In the genomic region with DNA sequence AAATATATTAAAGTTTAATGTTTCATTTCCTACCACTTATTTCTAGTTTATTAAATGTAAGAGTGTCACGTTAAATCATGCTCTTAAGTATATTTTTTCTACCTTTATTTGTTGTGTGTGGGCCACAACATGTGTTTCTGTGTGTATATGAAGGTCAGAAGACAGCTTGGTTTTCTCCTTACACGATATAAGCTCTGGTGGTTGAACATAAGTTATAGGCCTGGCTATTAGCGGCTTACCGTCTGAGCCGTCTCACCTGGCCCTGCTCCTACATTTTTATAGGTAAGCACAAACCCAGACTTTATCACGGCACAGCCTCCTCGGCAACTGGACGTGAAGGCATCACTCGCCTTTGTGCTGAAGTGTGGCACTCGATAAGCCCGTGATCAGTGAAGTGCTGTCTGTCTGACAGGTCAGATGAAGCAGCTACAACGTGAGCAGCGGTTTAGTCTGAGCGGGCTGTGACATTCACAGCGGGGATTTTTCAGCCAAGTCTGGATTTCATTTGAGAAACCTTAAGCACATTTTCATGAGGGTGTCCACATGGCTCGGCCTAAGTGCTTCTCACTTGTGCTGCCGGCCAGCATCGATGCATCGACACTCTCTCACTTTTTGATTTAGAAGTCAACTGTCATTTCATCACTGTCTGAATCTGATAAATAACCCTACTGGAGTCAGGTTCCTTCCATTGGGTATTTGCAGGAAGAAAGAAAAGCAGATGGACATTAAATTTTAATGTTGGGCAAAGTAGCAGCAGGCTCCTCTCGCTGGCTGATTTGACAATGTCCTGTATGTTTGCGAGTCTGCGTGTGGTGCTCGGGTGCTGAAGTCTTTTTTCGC, we compare ENCODE assay signal across 12 mouse cellular contexts.
A peak's percentile ranks its signal among the peaks of the same experiment; 100 is the strongest.
DNase-seq lines count a peak whose midpoint lies in the region; ATAC-seq lines count a peak whose summit lies in the region.
"Had no signal": no experiment of that assay in that cellular context is flagged by ENCODE, and none has a peak within 500 bp of the region (broad histone marks: within the 10 kb centered on the region; RNA-seq: fewer than 3 reads in every experiment).

No protein-coding gene starts in this region.

- 57% methylated on average over 24 of the region's 24 CpGs for WGBS in heart, embryonic 15.5 days
- WGBS in forebrain, embryonic 16.5 days = 65% methylated on average over 24 of the region's 24 CpGs
- 81% methylated on average over 24 of the region's 24 CpGs for WGBS in neural tube, embryonic 12.5 days

- no peak overlapping the region for H3K4me3 ChIP-seq in heart, embryonic 15.5 days
- H3K4me3 ChIP-seq in forebrain, embryonic 16.5 days (replicated peaks; ENCODE audit: low read length) = no peak overlapping the region
- no peak overlapping the region for H3K4me3 ChIP-seq in neural tube, embryonic 12.5 days
- H3K4me3 ChIP-seq: intestine, embryonic 15.5 days had no signal

- peak overlapping the region; percentile 32 for H3K4me2 ChIP-seq in heart, embryonic 15.5 days
- H3K4me2 ChIP-seq in forebrain, embryonic 16.5 days (ENCODE audit: low read length) = peak overlapping the region; percentile 8
- no peak overlapping the region for H3K4me2 ChIP-seq in neural tube, embryonic 12.5 days (replicated peaks)
- H3K4me2 ChIP-seq: intestine, embryonic 15.5 days had no signal

- no peaks in the 10 kb centered on the region for H3K36me3 ChIP-seq in heart, embryonic 15.5 days
- H3K36me3 ChIP-seq in forebrain, embryonic 16.5 days (ENCODE audit: control insufficient read depth, insufficient read depth) = no peaks in the 10 kb centered on the region
- no peaks in the 10 kb centered on the region for H3K36me3 ChIP-seq in neural tube, embryonic 12.5 days
- H3K36me3 ChIP-seq: intestine, embryonic 15.5 days had no signal

- no peaks in the 10 kb centered on the region for H3K9me3 ChIP-seq in heart, embryonic 15.5 days (replicated peaks)
- H3K9me3 ChIP-seq in forebrain, embryonic 16.5 days (ENCODE audit: control insufficient read depth, low read length) = no peaks in the 10 kb centered on the region
- H3K9me3 ChIP-seq in neural tube, embryonic 12.5 days = no peaks in the 10 kb centered on the region
- H3K9me3 ChIP-seq: intestine, embryonic 15.5 days had no signal

- H3K27ac ChIP-seq in heart, embryonic 15.5 days = no peak overlapping the region
- peak overlapping the region; percentile 56 for H3K27ac ChIP-seq in forebrain, embryonic 16.5 days (ENCODE audit: low read length)
- no peak overlapping the region for H3K27ac ChIP-seq in neural tube, embryonic 12.5 days
- H3K27ac ChIP-seq: intestine, embryonic 15.5 days had no signal

- intact Hi-C loops in heart, postnatal 25 days (cut with DNase I) = no loop called here

- ATAC-seq in heart, embryonic 15.5 days (replicated peaks; ENCODE audit: insufficient number of reproducible peaks, insufficient read depth, low FRiP score, low read depth) = no peak
- ATAC-seq in forebrain, embryonic 16.5 days = peak; percentile 71
- ATAC-seq in neural tube, embryonic 12.5 days (ENCODE audit: low FRiP score, low read depth) = peak; percentile 44; the same call in 1 of the 2 replicates
- ATAC-seq: intestine, embryonic 15.5 days; lung, postnatal 0 days had no signal

- no peak overlapping the region for H3K9ac ChIP-seq in heart, embryonic 15.5 days
- H3K9ac ChIP-seq in forebrain, embryonic 16.5 days (replicated peaks; ENCODE audit: low read depth, low read length) = no peak overlapping the region
- no peak overlapping the region for H3K9ac ChIP-seq in neural tube, embryonic 12.5 days
- H3K9ac ChIP-seq: intestine, embryonic 15.5 days had no signal

- no peaks in the 10 kb centered on the region for H3K27me3 ChIP-seq in heart, embryonic 15.5 days
- H3K27me3 ChIP-seq in forebrain, embryonic 16.5 days (replicated peaks; ENCODE audit: control insufficient read depth, insufficient read depth, low read length) = no peaks in the 10 kb centered on the region
- H3K27me3 ChIP-seq in neural tube, embryonic 12.5 days (replicated peaks) = no peaks in the 10 kb centered on the region
- H3K27me3 ChIP-seq: CH12.LX; intestine, embryonic 15.5 days had no signal

- no peaks in the 10 kb centered on the region for H3K4me1 ChIP-seq in heart, embryonic 15.5 days (replicated peaks)
- H3K4me1 ChIP-seq in forebrain, embryonic 16.5 days (replicated peaks; ENCODE audit: control insufficient read depth, insufficient read depth, low read length) = peaks cover 5% of the 10 kb centered on the region; the same call in 1 of the 2 replicates
- no peaks in the 10 kb centered on the region for H3K4me1 ChIP-seq in neural tube, embryonic 12.5 days
- H3K4me1 ChIP-seq: intestine, embryonic 15.5 days had no signal

- DNase-seq in heart, postnatal 25 days (ENCODE audit: low spot score) = no peak
- DNase-seq in hindlimb bud, embryonic 11.5 days (ENCODE audit: extremely low spot score, low read depth, low spot score) = peak; percentile 24
- no peak for DNase-seq in urinary bladder, adult 18-20 months (ENCODE audit: low spot score in 2 of 2)
- no peak for DNase-seq in urinary bladder, postnatal 14 days (ENCODE audit: low spot score)
- DNase-seq in cerebellum, postnatal 10 days = no peak
- DNase-seq: thymus, adult 18-20 months had no signal
